Mouse (Mus musculus) neural tube, embryonic 14.5 days (tissue): ENCODE measurements around the gene Jak1. TPM values are rescaled to one million over a fixed set of nuclear protein-coding genes. Genes with fewer than 3 reads are reported as not detected.

Experiments
- ATAC-seq: fragments of 200-750 bp; cut with Nextera tagmentation; 2 replicates; pipeline ENCODE4 v1.8.0; 2017; ENCODE audit warnings: low read depth, mild to moderate bottlenecking, moderate TSS enrichment, moderate library complexity
- H3K27ac ChIP-seq: fragments of 300-500 bp; sonication (generic); 2 replicates; pipeline ENCODE4 v1.5.1; 2014; ENCODE audit warnings: low read depth, mild to moderate bottlenecking, control low read depth, low read length, moderate library complexity, mixed read lengths
- H3K27me3 ChIP-seq: fragments of 300-500 bp; sonication (generic); 2 replicates; pipeline ENCODE4 v1.6.1; 2014; ENCODE audit warnings: low read length; ENCODE audit not compliant: control insufficient read depth, insufficient read depth
- H3K36me3 ChIP-seq: fragments of 300-500 bp; sonication (generic); 2 replicates; pipeline ENCODE4 v1.6.1; 2014; ENCODE audit warnings: low read length, mixed read lengths; ENCODE audit not compliant: control insufficient read depth, insufficient read depth
- H3K4me1 ChIP-seq: fragments of 300-500 bp; sonication (generic); 2 replicates; pipeline ENCODE4 v1.6.1; 2014; ENCODE audit warnings: low read length; ENCODE audit not compliant: control insufficient read depth, insufficient read depth
- H3K4me2 ChIP-seq: fragments of 300-500 bp; sonication (generic); 2 replicates; pipeline ENCODE4 v1.6.1; 2014; ENCODE audit warnings: mild to moderate bottlenecking, low read depth, low read length, control low read depth
- H3K4me3 ChIP-seq: fragments of 300-500 bp; sonication (generic); 2 replicates; pipeline ENCODE4 v1.5.1; 2014; ENCODE audit warnings: low read depth, low read length, control low read depth, mixed read lengths
- H3K9ac ChIP-seq: fragments of 300-500 bp; sonication (generic); replicated peaks from 2 replicates; pipeline ENCODE4 v1.6.1; 2014; ENCODE audit warnings: low read depth, mild to moderate bottlenecking, control low read depth, low read length, mixed read lengths
- H3K9me3 ChIP-seq: fragments of 300-500 bp; sonication (generic); 2 replicates; pipeline ENCODE4 v1.6.1; 2016; ENCODE audit warnings: low read length; ENCODE audit not compliant: control insufficient read depth
- WGBS: fragments of 180-500 bp; shearing (Covaris S2); extraction: QIAGEN DNeasy Blood & Tissue Kit; methylation state at CpG from one replicate; pipeline ENCODE4 v1.1.7; 2014; 5-methylcytosine and 5-hydroxymethylcytosine counted together
- polyA plus RNA-seq: library from polyadenylated mRNA; unstranded; fragments of >200 nt; fragmentation: Nextera tagmentation; extraction: Ambion mirVana; gene quantifications from 2 replicates; pipeline ENCODE4 v1.2.1, GENCODE M21; 2014

Gene Jak1
- polyA plus RNA-seq, 1 experiment from 2014 or later, result 119 TPM

- Histone ChIP-seq H3K9ac (no peak overlapping the region), H3K9me3 (no peaks in the 10 kb centered on the region), H3K36me3 (no peaks in the 10 kb centered on the region), H3K4me1 (no peaks in the 10 kb centered on the region), H3K4me3 (no peak overlapping the region), H3K27me3 (no peaks in the 10 kb centered on the region), H3K4me2 (no peak overlapping the region), H3K27ac (no peak overlapping the region)
- 76% methylated on average over 4 of the region's 6 CpGs for WGBS
- no peak for ATAC-seq
Observed at GRCm38 (mm10) chr4:101249977-101250743, 14.9 kb downstream of the Jak1 start.

- no peak overlapping the region for H3K4me3 ChIP-seq
- no peaks in the 10 kb centered on the region for H3K36me3 ChIP-seq
- WGBS, result 75% methylated on average over 2 of the region's 2 CpGs
- no peak overlapping the region for H3K9ac ChIP-seq
- ATAC-seq, result no peak
- H3K27me3 ChIP-seq, result no peaks in the 10 kb centered on the region
- H3K4me1 ChIP-seq, result no peaks in the 10 kb centered on the region
- no peak overlapping the region for H3K4me2 ChIP-seq
- H3K9me3 ChIP-seq, result no peaks in the 10 kb centered on the region
- no peak overlapping the region for H3K27ac ChIP-seq
Observed at GRCm38 (mm10) chr4:101247355-101247754, 17.7 kb downstream of the Jak1 start.

GRCm38 (mm10) chr4:101246569-101246968, 18.5 kb downstream of the Jak1 start:
- Histone ChIP-seq H3K36me3 (no peaks in the 10 kb centered on the region), H3K4me3 (no peak overlapping the region), H3K27me3 (no peaks in the 10 kb centered on the region), H3K9ac (no peak overlapping the region), H3K4me1 (no peaks in the 10 kb centered on the region), H3K27ac (no peak overlapping the region), H3K4me2 (no peak overlapping the region), H3K9me3 (no peaks in the 10 kb centered on the region)
- no peak for ATAC-seq
- WGBS, result 90% methylated on average over 2 of the region's 2 CpGs

DNA sequence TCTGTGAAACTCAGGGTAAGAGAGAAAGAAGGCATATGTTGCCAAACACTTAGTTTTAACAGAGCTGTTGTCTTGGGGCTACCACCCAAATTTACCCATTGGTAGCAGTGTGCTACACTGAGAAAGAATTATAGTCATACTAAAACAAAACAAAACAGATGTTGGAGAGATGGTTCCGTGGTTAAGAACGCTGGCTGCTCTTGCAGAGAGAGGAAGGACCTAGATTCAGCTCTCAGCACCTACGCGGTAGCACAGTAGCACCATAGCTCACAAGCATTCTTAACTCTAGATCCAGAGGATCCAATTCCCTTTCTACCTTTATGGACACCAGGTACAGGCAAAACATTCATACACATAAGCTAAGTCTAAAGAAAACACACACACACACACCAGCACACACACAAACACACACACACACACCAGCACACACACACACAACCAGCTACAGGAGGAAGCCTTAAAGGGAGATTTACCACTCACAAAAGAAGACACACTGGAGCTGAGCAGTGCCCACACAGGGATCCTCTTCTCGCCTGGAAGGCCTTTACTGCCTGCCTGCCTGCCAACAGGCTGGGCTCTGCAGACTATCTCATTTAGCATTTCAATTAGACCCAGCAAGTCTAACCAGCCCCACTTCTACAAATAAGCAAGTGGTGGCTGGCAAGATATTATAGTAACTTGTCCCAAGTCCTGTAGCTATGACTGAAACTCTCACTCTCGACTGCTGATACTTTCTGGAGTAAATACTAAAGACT, 20.6 kb downstream of the Jak1 start:
- no peak overlapping the region for H3K4me2 ChIP-seq
- 73% methylated on average over 6 of the region's 6 CpGs for WGBS
- H3K4me1 ChIP-seq, result no peaks in the 10 kb centered on the region
- no peak for ATAC-seq
- no peaks in the 10 kb centered on the region for H3K9me3 ChIP-seq
- no peak overlapping the region for H3K4me3 ChIP-seq
- H3K27me3 ChIP-seq, result no peaks in the 10 kb centered on the region
- H3K9ac ChIP-seq, result no peak overlapping the region
- no peaks in the 10 kb centered on the region for H3K36me3 ChIP-seq
- H3K27ac ChIP-seq, result no peak overlapping the region

- WGBS, result 57% methylated on average over 3 of the region's 3 CpGs
- H3K4me3 ChIP-seq, result no peak overlapping the region
Observed at GRCm38 (mm10) chr4:101240875-101241173, 24.3 kb downstream of the Jak1 start.

DNA sequence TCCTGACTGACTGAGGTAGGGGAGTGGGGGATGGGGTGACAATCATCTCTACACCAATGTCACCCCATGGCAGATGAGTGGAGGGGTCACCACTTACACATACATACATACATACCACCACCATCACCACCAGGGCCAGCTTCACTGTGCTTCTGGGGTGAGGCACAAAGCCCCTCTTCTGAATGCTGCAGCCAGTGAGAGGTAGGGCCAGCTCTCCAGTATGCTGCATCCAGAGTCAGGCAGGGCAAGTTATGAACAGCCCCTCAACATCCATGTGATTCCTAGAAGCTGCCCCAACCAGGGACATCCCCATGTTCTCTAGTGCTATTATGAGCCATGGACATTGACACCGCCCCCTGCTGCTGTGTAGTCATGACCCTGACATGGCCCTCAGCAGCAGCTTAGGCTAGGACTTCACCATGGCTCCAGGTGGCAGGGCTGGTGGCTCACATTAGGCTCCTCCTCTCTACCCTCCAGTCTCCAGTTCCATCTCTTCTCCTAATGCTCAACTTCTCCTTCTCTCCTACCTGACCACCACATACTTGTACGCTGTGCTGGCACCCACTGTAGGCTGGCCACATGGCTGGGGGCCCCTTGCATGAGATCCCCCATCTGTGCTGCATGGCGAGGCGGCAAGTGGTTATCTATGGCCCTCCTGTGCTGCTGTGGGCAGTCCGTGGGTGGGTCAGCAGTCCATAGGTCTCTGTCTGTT, 24.8 kb downstream of the Jak1 start:
- no peak overlapping the region for H3K9ac ChIP-seq
- H3K4me1 ChIP-seq, result no peaks in the 10 kb centered on the region
- WGBS, result 82% methylated on average over 5 of the region's 5 CpGs
- H3K4me3 ChIP-seq, result no peak overlapping the region
- ATAC-seq, result no peak
- no peak overlapping the region for H3K4me2 ChIP-seq
- no peaks in the 10 kb centered on the region for H3K36me3 ChIP-seq
- no peak overlapping the region for H3K27ac ChIP-seq
- no peaks in the 10 kb centered on the region for H3K27me3 ChIP-seq
- no peaks in the 10 kb centered on the region for H3K9me3 ChIP-seq

More at GRCm38 (mm10) chr4:101240875-101241173, 24.3 kb downstream of the Jak1 start:
- no peaks in the 10 kb centered on the region for H3K9me3 ChIP-seq
- ATAC-seq, result no peak
- H3K36me3 ChIP-seq, result no peaks in the 10 kb centered on the region
- H3K9ac ChIP-seq, result no peak overlapping the region
- no peak overlapping the region for H3K4me2 ChIP-seq
- no peaks in the 10 kb centered on the region for H3K27me3 ChIP-seq
- no peak overlapping the region for H3K27ac ChIP-seq
- no peaks in the 10 kb centered on the region for H3K4me1 ChIP-seq

GRCm38 (mm10) chr4:101239313-101240162, 25.5 kb downstream of the Jak1 start:
- Histone ChIP-seq H3K27ac (no peak overlapping the region), H3K4me2 (no peak overlapping the region), H3K9me3 (no peaks in the 10 kb centered on the region), H3K9ac (no peak overlapping the region), H3K36me3 (no peaks in the 10 kb centered on the region), H3K4me3 (no peak overlapping the region), H3K27me3 (no peaks in the 10 kb centered on the region), H3K4me1 (no peaks in the 10 kb centered on the region)
- WGBS, result 98% methylated on average over 3 of the region's 3 CpGs
- no peak; the same call in 1 of the 2 replicates for ATAC-seq

DNA sequence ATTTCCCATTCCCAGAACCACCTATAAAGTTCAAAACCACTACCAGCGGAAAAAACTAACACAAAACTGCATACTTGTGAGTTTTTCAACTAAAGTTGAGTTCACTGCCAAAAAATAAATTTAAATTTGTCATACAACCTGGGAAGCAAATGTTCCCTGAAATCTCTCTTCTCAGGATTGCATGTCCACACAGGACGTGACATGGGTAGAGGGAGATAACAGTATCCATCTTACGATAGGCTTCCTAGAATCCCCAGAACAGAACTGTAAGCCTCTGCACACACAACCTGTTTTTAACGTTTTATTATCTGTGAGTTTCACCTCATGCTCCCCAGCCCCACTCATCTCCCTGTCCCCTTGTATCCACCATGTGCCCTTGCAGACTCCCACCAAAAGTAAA, 26.5 kb downstream of the Jak1 start:
- Histone ChIP-seq H3K9ac (no peak overlapping the region), H3K4me2 (no peak overlapping the region), H3K27ac (no peak overlapping the region), H3K36me3 (no peaks in the 10 kb centered on the region), H3K27me3 (no peaks in the 10 kb centered on the region), H3K9me3 (no peaks in the 10 kb centered on the region), H3K4me1 (no peaks in the 10 kb centered on the region), H3K4me3 (no peak overlapping the region)
- WGBS, result 90% methylated on average over 4 of the region's 4 CpGs
- no peak for ATAC-seq
